Mouse (Mus musculus) duodenum, adult 2 months (tissue): Measurements from ENCODE around the gene Ttc29. TPM values are rescaled to one million over a fixed set of nuclear protein-coding genes. Genes with fewer than 3 reads are reported as not detected.

ENCODE experiments used
- polyA plus RNA-seq: library from polyadenylated mRNA; depleted of rRNA; stranded (reverse); fragments of >200 nt; gene quantifications from 2 replicates; pipeline ENCODE4 v1.2.3, GENCODE M21; 2012; ENCODE audit warnings: low replicate concordance; rRNA removed

The Ttc29 gene
- polyA plus RNA-seq = not detected in 2 replicates

DNA sequence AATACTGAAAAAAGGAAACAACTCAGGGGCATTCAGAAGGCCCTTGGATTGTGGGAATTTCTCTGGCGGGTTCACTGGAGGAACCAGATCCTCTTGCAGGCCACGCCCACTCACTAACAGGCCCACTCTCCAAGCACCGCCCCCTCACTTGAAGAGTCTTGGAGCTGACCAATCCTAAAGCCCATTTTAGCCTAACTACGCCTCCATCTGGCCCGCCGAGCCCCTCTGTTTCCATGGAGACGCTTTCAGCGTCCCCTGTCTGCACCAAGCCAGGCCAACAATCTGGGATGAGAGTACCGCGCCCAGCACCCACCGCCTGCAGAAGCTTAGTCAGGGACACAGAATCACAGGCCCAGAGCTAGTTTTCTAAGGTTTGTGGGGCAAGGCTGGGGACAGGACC lies at the start of gene Ttc29:
Gene Ttc29 (plus strand): TSS at position 224 of the 400 bp plus-strand sequence.

DNA sequence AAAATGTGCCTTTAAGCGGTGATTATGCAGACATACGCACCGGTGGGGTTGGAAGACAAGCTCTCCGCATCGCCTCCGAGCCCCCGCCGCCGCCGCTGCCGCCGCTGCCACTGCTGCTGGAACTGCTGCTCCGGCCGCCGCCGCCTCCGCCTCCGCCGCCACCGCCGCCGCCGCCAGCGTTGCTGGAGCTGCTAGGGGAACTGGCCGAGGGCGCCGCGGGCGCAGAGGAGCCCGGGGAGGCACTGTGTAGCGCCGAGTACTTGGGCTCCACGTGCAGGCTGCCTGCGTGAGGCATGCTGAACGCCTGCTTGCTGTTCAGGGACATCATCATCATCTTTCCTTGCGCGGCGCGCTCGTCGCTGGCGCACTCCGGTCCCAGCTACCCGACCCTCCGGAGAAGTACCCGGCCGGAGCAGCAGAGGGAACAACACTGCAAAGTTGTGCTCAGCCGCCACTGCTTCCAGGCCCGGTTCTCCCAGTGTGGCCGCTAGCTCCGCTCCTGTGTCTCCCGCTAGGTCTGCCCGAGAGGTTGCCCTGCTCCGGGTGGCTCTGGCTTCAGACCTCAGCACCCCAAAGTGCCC lies 223.1 kb downstream of the Ttc29 start, which contains the start of gene Pou4f2:
Gene Pou4f2 (minus strand): TSS at position 575 of the 581 bp plus-strand sequence.

Other genes starting within 250 kb of the Ttc29 start
- gene Pou4f2, start 223.3 kb downstream of the Ttc29 start, polyA plus RNA-seq = not detected in 2 replicates